Mouse (Mus musculus) liver, adult 2 months (tissue): ENCODE data around the gene Dyrk4.

ENCODE experiments used
- CTCF ChIP-seq: fragments of 200-500 bp; IDR thresholded peaks from 2 replicates; pipeline ENCODE4 v1.5.1; 2011; ENCODE audit warnings: low read depth, low read length, control low read depth
- POLR2A ChIP-seq: fragments of 200-500 bp; IDR thresholded peaks from 2 replicates; pipeline ENCODE4 v1.6.1; 2011; ENCODE audit warnings: low read length, control low read depth; ENCODE audit not compliant: insufficient read depth; ENCODE audit errors: extremely low read depth

DNA sequence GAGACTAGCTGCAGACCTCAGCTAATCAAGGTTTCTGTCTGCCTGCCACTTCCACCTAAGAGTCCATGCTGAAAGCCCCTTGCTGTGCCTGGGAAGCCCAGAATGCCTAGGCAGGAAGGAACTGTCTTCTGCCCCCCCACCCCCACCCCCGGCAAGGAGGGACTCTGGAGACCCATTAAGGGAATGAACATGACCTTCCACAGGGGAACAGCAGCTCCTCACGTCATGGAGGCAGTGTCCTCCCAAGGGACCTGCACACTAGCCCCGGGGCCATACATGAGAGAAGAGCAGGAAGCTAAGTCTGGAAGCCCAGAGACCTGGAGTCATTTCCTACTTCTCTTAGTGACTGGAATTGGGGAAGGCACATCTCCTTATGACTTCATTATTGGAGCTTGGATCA lies 13.8 kb downstream of the Dyrk4 start:
- TF ChIP-seq CTCF (no peak), POLR2A (no peak)
